Mouse (Mus musculus) cortical plate, adult 2 months (tissue): ENCODE measurements around the gene Grhl3. TPM values are rescaled to one million over a fixed set of nuclear protein-coding genes. Genes with fewer than 3 reads are reported as not detected.

Experiments used
- H3K27ac ChIP-seq: fragments of 200-500 bp; 2 replicates; pipeline ENCODE4 v1.5.1; 2012; ENCODE audit warnings: low read length, control low read depth, inconsistent platforms; ENCODE audit not compliant: insufficient read depth
- H3K4me1 ChIP-seq: fragments of 200-500 bp; 2 replicates; pipeline ENCODE4 v1.6.1; 2011; ENCODE audit warnings: low read length; ENCODE audit not compliant: control insufficient read depth, insufficient read depth
- H3K4me3 ChIP-seq: fragments of 200-500 bp; 2 replicates; pipeline ENCODE4 v1.5.1; 2011; ENCODE audit warnings: mild to moderate bottlenecking, low read length, control low read depth; ENCODE audit not compliant: insufficient read depth
- CTCF ChIP-seq: fragments of 200-500 bp; IDR thresholded peaks from 2 replicates; pipeline ENCODE4 v1.5.1; 2011; ENCODE audit warnings: mild to moderate bottlenecking, control low read depth, low read length; ENCODE audit not compliant: insufficient read depth; ENCODE audit errors: extremely low read depth
- POLR2A ChIP-seq: fragments of 200-500 bp; IDR thresholded peaks from 2 replicates; pipeline ENCODE4 v1.6.1; 2011; ENCODE audit warnings: mild to moderate bottlenecking, low read length, control low read depth; ENCODE audit not compliant: insufficient read depth; ENCODE audit errors: extremely low read depth
- polyA plus RNA-seq: library from polyadenylated mRNA; depleted of rRNA; stranded (reverse); fragments of >200 nt; gene quantifications from 2 replicates; pipeline ENCODE4 v1.2.3, GENCODE M21; 2012

Gene Grhl3
- polyA plus RNA-seq, 1 experiment = 0.77 TPM

- Histone ChIP-seq H3K27ac (no peak overlapping the region), H3K4me1 (no peaks in the 10 kb centered on the region), H3K4me3 (no peak overlapping the region)
- no peak for TF ChIP-seq CTCF
- no peak for TF ChIP-seq POLR2A
Measured at GRCm38 (mm10) chr4:135575365-135576140, 2.1 kb upstream of the Grhl3 start.

- Histone ChIP-seq H3K27ac (no peak overlapping the region), H3K4me1 (no peaks in the 10 kb centered on the region), H3K4me3 (no peak overlapping the region)
- TF ChIP-seq POLR2A (no peak), CTCF (no peak)
Measured at GRCm38 (mm10) chr4:135572276-135572675, 1.2 kb downstream of the Grhl3 start.

GRCm38 (mm10) chr4:135571037-135571550 lies 2.3 kb downstream of the Grhl3 start:
- Histone ChIP-seq H3K4me1 (no peaks in the 10 kb centered on the region), H3K4me3 (no peak overlapping the region), H3K27ac (no peak overlapping the region)
- no peak for TF ChIP-seq POLR2A
- no peak for TF ChIP-seq CTCF

- H3K4me1 ChIP-seq = no peaks in the 10 kb centered on the region
- TF ChIP-seq CTCF (no peak), POLR2A (no peak)
- H3K4me3 ChIP-seq = peak overlapping the region; percentile 4; the same call in 1 of the 2 replicates
- no peak overlapping the region for H3K27ac ChIP-seq
Measured at GRCm38 (mm10) chr4:135570152-135571036, 3.0 kb downstream of the Grhl3 start.

- Histone ChIP-seq H3K4me1 (no peaks in the 10 kb centered on the region), H3K27ac (no peak overlapping the region), H3K4me3 (no peak overlapping the region)
- TF ChIP-seq CTCF (no peak), POLR2A (no peak)
Measured at GRCm38 (mm10) chr4:135569201-135569600, 4.2 kb downstream of the Grhl3 start.

GRCm38 (mm10) chr4:135567484-135567883 lies 5.9 kb downstream of the Grhl3 start:
- no peak overlapping the region for H3K4me3 ChIP-seq
- no peak for TF ChIP-seq CTCF
- no peak for TF ChIP-seq POLR2A
- H3K27ac ChIP-seq = no peak overlapping the region
- H3K4me1 ChIP-seq = no peaks in the 10 kb centered on the region

- Histone ChIP-seq H3K4me1 (no peaks in the 10 kb centered on the region), H3K4me3 (no peak overlapping the region), H3K27ac (no peak overlapping the region)
- TF ChIP-seq POLR2A (no peak), CTCF (no peak)
Measured at GRCm38 (mm10) chr4:135567042-135567441, 6.4 kb downstream of the Grhl3 start.

GRCm38 (mm10) chr4:135565400-135565799 lies 8.0 kb downstream of the Grhl3 start:
- H3K4me1 ChIP-seq = no peaks in the 10 kb centered on the region
- H3K4me3 ChIP-seq = no peak overlapping the region
- H3K27ac ChIP-seq = no peak overlapping the region
- no peak for TF ChIP-seq CTCF
- no peak for TF ChIP-seq POLR2A

GRCm38 (mm10) chr4:135563794-135564193 lies 9.6 kb downstream of the Grhl3 start:
- no peak for TF ChIP-seq POLR2A
- no peak for TF ChIP-seq CTCF
- no peaks in the 10 kb centered on the region for H3K4me1 ChIP-seq
- H3K4me3 ChIP-seq = no peak overlapping the region
- no peak overlapping the region for H3K27ac ChIP-seq

GRCm38 (mm10) chr4:135549323-135549722 lies 24.1 kb downstream of the Grhl3 start:
- H3K27ac ChIP-seq = no peak overlapping the region
- no peaks in the 10 kb centered on the region for H3K4me1 ChIP-seq
- no peak overlapping the region for H3K4me3 ChIP-seq
- TF ChIP-seq CTCF (no peak), POLR2A (no peak)
